Mouse (Mus musculus): ENCODE measurements around the gene Epb41l1.

- TF ChIP-seq CTCF (IDR thresholded peaks at IDR 0.05; ENCODE audit: low read depth) (no peak), EP300 (IDR thresholded peaks at IDR 0.05; ENCODE audit: low read depth) (no peak)
Measured at GRCm38 (mm10) chr2:156571521-156571920, 150.8 kb downstream of the Epb41l1 start.
